Mouse (Mus musculus) C2C12 (cell line): Measurements from ENCODE around the gene Vps25. TPM values are rescaled to one million over a fixed set of nuclear protein-coding genes. Genes with fewer than 3 reads are reported as not detected.

Experiments used
- H3K27me3 ChIP-seq: one replicate; pipeline ENCODE4 v1.6.1; 2011; ENCODE audit not compliant: control insufficient read depth, insufficient read depth, insufficient read length
- H3K36me3 ChIP-seq: one replicate; pipeline ENCODE4 v1.6.1; 2011; ENCODE audit not compliant: control insufficient read depth, insufficient read depth
- H3K4me3 ChIP-seq: one replicate; pipeline ENCODE4 v1.5.1; 2011; ENCODE audit warnings: mild to moderate bottlenecking, control low read depth; ENCODE audit not compliant: poor library complexity, insufficient read depth, severe bottlenecking
- H3K79me2 ChIP-seq: one replicate; pipeline ENCODE4 v1.6.1; 2011; ENCODE audit not compliant: control insufficient read depth, insufficient read depth
- H3K79me3 ChIP-seq: one replicate; pipeline ENCODE4 v1.6.1; 2011; ENCODE audit warnings: low read depth, control low read depth
- H3ac ChIP-seq: one replicate; pipeline ENCODE3; 2011; ENCODE audit warnings: low read depth; ENCODE audit not compliant: control insufficient read depth, insufficient read length
- CEBPB ChIP-seq: IDR thresholded peaks from one replicate; pipeline ENCODE4 v1.6.1; 2011; ENCODE audit warnings: low read depth, mild to moderate bottlenecking, control low read depth, moderate library complexity
- CTCF ChIP-seq: IDR thresholded peaks from one replicate; pipeline ENCODE4 v1.5.1; 2011; ENCODE audit not compliant: control insufficient read depth, insufficient read depth, insufficient read length
- FOSL1 ChIP-seq: IDR thresholded peaks from one replicate; pipeline ENCODE4 v1.8.0; 2011; ENCODE audit warnings: mild to moderate bottlenecking, low read length; ENCODE audit not compliant: poor library complexity, insufficient read depth, severe bottlenecking
- MAX ChIP-seq: IDR thresholded peaks from one replicate; pipeline ENCODE4 v1.6.1; 2011; ENCODE audit warnings: mild to moderate bottlenecking, control low read depth
- MYOD1 ChIP-seq: IDR thresholded peaks from one replicate; pipeline ENCODE4 v1.6.1; 2011; ENCODE audit warnings: low read depth; ENCODE audit not compliant: control insufficient read depth, insufficient read length
- MYOG ChIP-seq: IDR thresholded peaks from one replicate; pipeline ENCODE4 v1.6.1; 2011; ENCODE audit not compliant: control insufficient read depth, insufficient read length; ENCODE audit errors: extremely low read depth
- USF1 ChIP-seq: IDR thresholded peaks from one replicate; pipeline ENCODE4 v1.6.1; 2011; ENCODE audit warnings: low read depth, mild to moderate bottlenecking, control low read depth, moderate library complexity
- polyA plus RNA-seq: library from polyadenylated mRNA; unstranded; fragments of >200 nt; fragmentation: generic; extraction: Trizol; gene quantifications from one replicate; pipeline ENCODE4 v1.2.1, GENCODE M21; 2012; ENCODE audit warnings: missing spikeins

Gene Vps25
- polyA plus RNA-seq, 1 experiment, result 116 TPM

DNA sequence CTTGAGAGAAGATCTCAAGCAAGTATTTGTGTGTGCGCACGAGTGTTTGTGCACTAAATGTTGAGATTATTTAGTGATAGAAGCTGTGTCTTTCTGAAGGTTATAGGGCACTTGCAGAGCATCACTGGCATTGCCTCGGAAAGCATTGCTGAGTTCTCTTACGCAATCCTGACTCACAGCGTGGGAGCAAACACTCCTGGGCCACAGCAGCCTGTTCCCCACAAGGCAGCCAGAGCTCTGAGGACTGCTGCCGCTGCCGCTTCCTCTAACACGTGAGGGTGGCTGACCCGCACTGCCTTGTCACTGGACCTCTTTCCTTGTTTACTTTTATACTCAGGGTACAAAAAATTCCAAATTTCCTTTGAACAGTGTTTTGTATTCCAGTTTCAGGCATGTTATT lies 33.8 kb downstream of the Vps25 start:
- no peaks in the 10 kb centered on the region for H3K27me3 ChIP-seq
- peaks cover 53% of the 10 kb centered on the region for H3K36me3 ChIP-seq
- no peak overlapping the region for H3ac ChIP-seq
- no peak overlapping the region for H3K4me3 ChIP-seq
- no peaks in the 10 kb centered on the region for H3K79me2 ChIP-seq
- no peak for TF ChIP-seq MAX
- peak; percentile 92 for TF ChIP-seq CEBPB
- no peaks in the 10 kb centered on the region for H3K79me3 ChIP-seq

DNA sequence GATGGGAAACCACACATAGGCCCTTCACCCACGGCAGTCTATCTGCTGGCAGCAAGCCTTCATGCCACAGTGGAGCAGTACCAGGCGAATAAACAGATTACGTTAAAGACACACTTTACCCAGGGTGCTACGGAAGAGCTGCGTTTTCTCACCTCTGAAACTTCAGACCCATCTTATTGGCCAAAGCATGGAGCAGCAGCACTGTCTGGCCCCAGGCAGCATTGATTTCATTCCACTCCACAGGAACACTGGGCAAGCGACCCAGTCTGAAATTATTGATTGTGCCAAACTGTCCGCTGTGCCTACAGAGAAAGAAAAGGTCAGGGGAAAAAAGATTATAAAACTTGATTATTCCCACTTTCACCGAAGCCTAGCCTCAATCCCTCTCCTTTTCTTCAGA lies 37.7 kb downstream of the Vps25 start:
- no peak overlapping the region for H3ac ChIP-seq
- H3K27me3 ChIP-seq, result no peaks in the 10 kb centered on the region
- H3K79me2 ChIP-seq, result peaks cover 16% of the 10 kb centered on the region
- no peak overlapping the region for H3K4me3 ChIP-seq
- H3K36me3 ChIP-seq, result peaks cover 80% of the 10 kb centered on the region
- no peaks in the 10 kb centered on the region for H3K79me3 ChIP-seq
- TF ChIP-seq MYOD1 (no peak), USF1 (no peak), MYOG (no peak), MAX (no peak), CEBPB (no peak)

DNA sequence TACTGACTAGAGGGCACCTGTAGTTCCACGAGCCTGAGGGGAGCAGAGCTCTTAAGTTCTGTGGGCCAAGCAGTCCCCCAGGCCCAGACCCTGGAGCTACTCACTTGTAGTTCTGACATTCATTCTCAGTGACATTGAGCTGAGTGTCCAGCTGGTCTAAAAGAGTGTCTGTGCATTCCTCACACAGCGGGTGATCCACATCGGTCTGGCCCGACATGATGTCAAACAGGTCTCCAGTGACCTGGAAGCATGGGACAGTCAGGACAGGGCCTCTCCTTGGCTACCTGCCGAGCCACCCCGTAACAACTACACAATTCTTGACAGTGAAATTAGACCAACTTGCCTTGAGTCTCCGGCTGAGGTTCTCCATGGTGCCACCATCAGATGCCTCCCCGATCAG lies 41.7 kb downstream of the Vps25 start:
- TF ChIP-seq MYOG (no peak), MYOD1 (no peak), USF1 (no peak), CTCF (no peak), MAX (no peak), FOSL1 (no peak), CEBPB (no peak)
- H3ac ChIP-seq, result no peak overlapping the region
- H3K4me3 ChIP-seq, result no peak overlapping the region
- peaks cover 55% of the 10 kb centered on the region for H3K79me2 ChIP-seq
- H3K36me3 ChIP-seq, result peaks cover 74% of the 10 kb centered on the region
- H3K27me3 ChIP-seq, result no peaks in the 10 kb centered on the region
- H3K79me3 ChIP-seq, result peaks cover 26% of the 10 kb centered on the region

DNA sequence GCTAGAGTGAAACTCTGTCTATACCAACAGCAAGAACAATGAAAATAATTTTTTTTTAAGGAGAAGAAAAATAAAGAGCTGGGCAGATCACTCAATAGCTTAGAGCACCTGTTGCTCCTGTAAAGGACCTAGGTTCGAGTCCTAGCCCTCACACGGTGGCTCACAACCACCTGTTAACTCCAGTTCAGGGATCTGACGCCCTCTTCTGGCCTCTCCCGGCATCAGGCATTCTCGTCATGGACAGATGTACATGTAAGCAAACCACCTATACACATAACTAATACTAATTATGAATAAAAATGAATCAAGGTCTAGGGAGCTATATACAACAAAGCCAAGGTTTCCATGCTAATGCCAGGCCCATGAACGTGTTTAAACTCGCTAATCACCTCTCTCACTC lies 47.4 kb downstream of the Vps25 start:
- Histone ChIP-seq H3ac (peak overlapping the region; percentile 31), H3K4me3 (peak overlapping the region; percentile 81), H3K36me3 (peaks cover 27% of the 10 kb centered on the region), H3K79me3 (peaks cover 41% of the 10 kb centered on the region), H3K79me2 (peaks cover 61% of the 10 kb centered on the region), H3K27me3 (no peaks in the 10 kb centered on the region)
- TF ChIP-seq USF1, result no peak
- no peak for TF ChIP-seq CTCF
- no peak for TF ChIP-seq CEBPB
- TF ChIP-seq MAX, result no peak

DNA sequence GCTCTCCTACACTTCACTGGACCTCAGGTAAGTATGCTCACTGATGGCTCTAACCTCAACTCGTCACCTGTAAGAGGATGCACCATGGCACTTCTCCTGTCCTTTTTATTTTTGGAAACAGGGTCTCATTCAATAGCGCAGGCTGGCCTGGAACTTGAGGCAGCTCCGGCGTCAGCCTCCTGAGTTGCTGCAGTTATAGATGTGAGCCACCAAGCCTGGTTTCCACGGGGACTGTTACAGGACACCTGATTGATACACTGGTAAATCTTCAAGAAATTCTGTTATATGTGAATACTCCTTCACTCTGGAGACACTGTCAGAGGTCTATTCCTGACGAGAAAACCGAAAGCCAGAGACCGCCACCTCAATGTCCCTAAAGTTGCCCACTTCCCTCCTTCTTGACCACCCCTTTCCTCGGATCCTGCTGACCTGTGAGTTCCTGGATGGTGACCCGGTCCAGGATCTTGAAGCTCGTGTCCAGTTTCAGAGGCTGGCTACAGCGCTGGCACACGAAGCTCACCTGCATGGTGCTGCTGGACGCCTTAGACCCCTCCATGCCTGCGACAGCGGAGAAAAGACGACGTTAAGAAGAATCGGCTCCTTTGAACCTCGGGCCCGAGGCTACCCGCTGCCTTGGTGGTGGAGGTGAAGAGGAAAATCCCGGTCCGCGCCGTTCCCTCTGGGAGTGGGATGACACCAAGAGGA lies 47.9 kb downstream of the Vps25 start:
- Histone ChIP-seq H3K36me3 (peaks cover 22% of the 10 kb centered on the region), H3K79me2 (peaks cover 55% of the 10 kb centered on the region), H3K4me3 (peak overlapping the region; percentile 81), H3K79me3 (peaks cover 41% of the 10 kb centered on the region), H3K27me3 (no peaks in the 10 kb centered on the region), H3ac (peak overlapping the region; percentile 66)
- TF ChIP-seq MYOG, result no peak

DNA sequence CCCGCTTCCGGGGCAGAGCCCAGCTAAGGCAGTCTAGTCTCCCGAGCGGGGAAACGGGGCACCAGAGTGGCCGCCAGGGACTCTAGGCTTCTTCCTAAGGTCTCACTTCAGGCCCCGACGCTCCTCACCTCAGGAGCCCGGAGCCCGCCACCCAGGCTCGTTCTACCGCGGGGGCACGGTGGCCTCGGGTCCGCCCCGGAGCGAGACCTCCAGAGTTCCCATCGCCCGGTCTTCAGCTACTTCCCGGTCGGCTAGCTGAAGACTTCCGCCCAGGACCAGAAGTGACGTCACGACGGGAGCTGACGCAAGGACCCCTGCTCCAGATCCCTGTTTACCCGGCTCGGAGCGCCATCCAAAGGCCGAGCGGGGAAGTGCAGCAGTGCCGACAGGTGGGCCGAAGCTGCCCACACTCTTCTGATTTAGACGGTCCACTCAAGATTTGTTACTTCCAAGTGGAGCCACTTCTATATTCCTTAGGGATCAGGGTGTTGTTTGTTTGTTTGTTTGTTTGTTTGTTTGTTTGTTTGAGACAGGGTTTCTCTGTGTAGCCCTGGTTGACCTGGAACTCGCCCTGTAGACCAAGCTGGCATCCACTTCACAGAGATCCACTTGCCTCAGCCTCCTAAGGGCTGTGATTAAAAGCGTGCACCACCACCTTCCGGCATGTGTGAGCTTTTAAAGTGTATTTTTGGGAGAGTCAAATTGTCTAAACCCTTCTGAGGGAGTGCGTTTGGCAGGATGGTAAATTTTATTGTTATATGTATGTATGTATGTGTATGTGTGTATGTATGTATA lies 48.7 kb downstream of the Vps25 start, which contains the start of gene Becn1:
Gene Becn1, minus strand, starts transcription at position 283 of the 795 bp plus-strand sequence.
- Histone ChIP-seq H3K79me3 (peaks cover 41% of the 10 kb centered on the region), H3K27me3 (no peaks in the 10 kb centered on the region), H3K36me3 (peaks cover 15% of the 10 kb centered on the region), H3ac (peak within 1 kb of the TSS; percentile 66), H3K4me3 (peak within 1 kb of the TSS; percentile 81), H3K79me2 (peaks cover 48% of the 10 kb centered on the region)
- no peak for TF ChIP-seq USF1
- TF ChIP-seq FOSL1, result no peak
- peak; percentile 96 for TF ChIP-seq CTCF
- peak; percentile 8 for TF ChIP-seq MYOD1
- TF ChIP-seq MYOG, result no peak
- TF ChIP-seq CEBPB, result peak; percentile 78
- peak; percentile 59 for TF ChIP-seq MAX
